Mouse (Mus musculus) hematopoietic multipotent progenitor cell, adult 10-12 weeks (in vitro differentiated cells): ENCODE data around the gene Prl8a1. TPM values are rescaled to one million over a fixed set of nuclear protein-coding genes. Genes with fewer than 3 reads are reported as not detected.

Experiments used
- polyA plus RNA-seq: library from polyadenylated mRNA; stranded (reverse); fragments of >175 nt; gene quantifications from 2 replicates; pipeline ENCODE4 v1.2.3, GENCODE M21; 2012; ENCODE audit warnings: low replicate concordance

The Prl8a1 gene
- polyA plus RNA-seq, result not detected in 2 replicates

DNA sequence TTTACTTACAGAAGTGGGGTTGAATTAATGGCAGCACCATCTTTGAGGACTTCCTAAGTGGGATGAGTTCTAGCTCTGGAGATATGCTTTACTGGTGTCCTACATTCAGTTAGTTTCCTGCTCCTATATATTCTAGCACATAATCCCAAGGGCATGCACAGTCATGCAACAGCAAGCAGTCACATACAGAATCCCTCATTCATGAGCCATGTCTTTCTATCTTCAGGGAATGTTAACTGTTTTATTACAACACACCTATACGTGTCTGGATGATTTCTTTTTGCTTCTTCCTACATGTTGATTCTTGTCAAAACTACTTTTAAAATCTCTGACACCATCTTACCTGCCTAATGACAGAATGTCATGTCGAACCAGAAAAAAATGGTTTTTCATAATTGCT, at the start of gene Prl8a1:
Gene Prl8a1, minus strand, starts transcription at position 101 of the 400 bp plus-strand sequence.

GRCm38 (mm10) chr13:27610482-27610881, 28.5 kb upstream of the Prl8a1 start, which contains the start of gene Prl7b1:
TSS of gene Prl7b1 (minus strand) at chr13:27610582.

DNA sequence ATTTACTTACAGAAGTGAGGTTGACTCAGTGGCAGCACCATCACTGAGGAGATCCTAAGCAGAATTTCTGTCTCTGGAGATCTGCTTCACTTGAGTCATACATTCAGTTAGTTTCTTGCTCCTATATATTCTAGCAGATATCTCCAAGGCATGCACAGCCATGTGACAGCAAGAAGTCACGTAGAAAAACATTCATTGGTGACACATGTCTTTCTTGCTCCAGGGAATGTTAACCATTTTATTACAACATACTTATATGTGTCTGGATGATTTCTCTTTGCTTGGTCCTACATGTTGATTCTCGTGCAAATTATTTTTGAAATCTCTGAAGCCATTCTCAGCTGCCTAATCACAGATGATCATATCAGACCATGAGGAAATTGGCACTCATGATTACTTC, 17.5 kb downstream of the Prl8a1 start, which contains the start of gene Prl8a9:
Gene Prl8a9, minus strand, starts transcription at position 101 of the 400 bp plus-strand sequence.

Other genes with a start within 250 kb of the Prl8a1 start
- not detected in 2 replicates for gene Prl8a2, start 236.5 kb downstream of the Prl8a1 start, polyA plus RNA-seq
- not detected in 2 replicates for gene Prl2b1, start 191.3 kb downstream of the Prl8a1 start, polyA plus RNA-seq
- not detected in 2 replicates for gene Prl8a6, start 143.5 kb downstream of the Prl8a1 start, polyA plus RNA-seq
- gene Prl8a8, start 69.0 kb downstream of the Prl8a1 start, polyA plus RNA-seq, result not detected in 2 replicates
- gene Prl8a9, start 17.6 kb downstream of the Prl8a1 start, polyA plus RNA-seq, result not detected in 2 replicates
- not detected in 2 replicates for gene Prl7b1, start 28.4 kb upstream of the Prl8a1 start, polyA plus RNA-seq
- gene Prl7a1, start 60.3 kb upstream of the Prl8a1 start, polyA plus RNA-seq, result not detected in 2 replicates
- gene Prl7a2, start 85.9 kb upstream of the Prl8a1 start, polyA plus RNA-seq, result not detected in 2 replicates
- not detected in 2 replicates for gene Prl7d1, start 134.6 kb upstream of the Prl8a1 start, polyA plus RNA-seq
- gene Prl7c1, start 198.6 kb upstream of the Prl8a1 start, polyA plus RNA-seq, result not detected in 2 replicates
- gene Prl2a1, start 219.5 kb upstream of the Prl8a1 start, polyA plus RNA-seq, result not detected in 2 replicates